Mouse (Mus musculus) kidney, postnatal 25 days (tissue): ENCODE measurements at regions not wholly inside any gene's neighbourhood (a gene's known extent, or its start where the extent isn't known, plus 50 kb on each side); places are given as distances from the start of the nearest gene placed in this dataset.

Source experiments
- DNase-seq, 2 experiments: peaks; one replicate each; pipeline ENCODE4 v3.0.0; 2021; ENCODE audit warnings: mixed read lengths in 2 of 2

GRCm38 (mm10) chr17:9757725-9758251 is 88.3 kb upstream of the Pabpc6 start:
- no peak for DNase-seq

- DNase-seq: peak in 1 of 2 experiments; percentile 46
Observed at GRCm38 (mm10) chr17:9756675-9757074, 87.2 kb upstream of the Pabpc6 start.

GRCm38 (mm10) chr17:9756196-9756595 is 86.7 kb upstream of the Pabpc6 start:
- peak; percentile 64 to 89 for DNase-seq

GRCm38 (mm10) chr17:9755576-9755975 is 86.1 kb upstream of the Pabpc6 start:
- no peak for DNase-seq

GRCm38 (mm10) chr17:9754884-9755405 is 85.4 kb upstream of the Pabpc6 start:
- DNase-seq: no peak

- DNase-seq: no peak
Observed at GRCm38 (mm10) chr17:9752848-9753247, 83.3 kb upstream of the Pabpc6 start.

- no peak for DNase-seq
Observed at GRCm38 (mm10) chr17:9751348-9752170, 82.0 kb upstream of the Pabpc6 start.

- DNase-seq: no peak
Observed at GRCm38 (mm10) chr17:9750046-9750445, 80.5 kb upstream of the Pabpc6 start.

- no peak for DNase-seq
Observed at GRCm38 (mm10) chr17:9749301-9749700, 79.8 kb upstream of the Pabpc6 start.

GRCm38 (mm10) chr17:9747893-9748292 is 78.4 kb upstream of the Pabpc6 start:
- no peak for DNase-seq

- DNase-seq: no peak
Observed at GRCm38 (mm10) chr17:9743342-9743741, 73.8 kb upstream of the Pabpc6 start.

GRCm38 (mm10) chr17:9741321-9741720 is 71.8 kb upstream of the Pabpc6 start:
- no peak for DNase-seq

- DNase-seq: no peak
Observed at GRCm38 (mm10) chr17:9729020-9729419, 59.5 kb upstream of the Pabpc6 start.

- no peak for DNase-seq
Observed at GRCm38 (mm10) chr17:9725704-9726469, 56.4 kb upstream of the Pabpc6 start.

GRCm38 (mm10) chr17:9723484-9723883 is 54.0 kb upstream of the Pabpc6 start:
- no peak for DNase-seq

GRCm38 (mm10) chr17:9722709-9723108 is 53.2 kb upstream of the Pabpc6 start:
- no peak for DNase-seq
